Mouse (Mus musculus) cerebellum, adult 9-11 months (tissue): Measurements from ENCODE around the gene Rhebl1.

Experiments used
- DNase-seq: peaks from one replicate; pipeline ENCODE4 v3.0.0; 2022

The Rhebl1 gene

DNA sequence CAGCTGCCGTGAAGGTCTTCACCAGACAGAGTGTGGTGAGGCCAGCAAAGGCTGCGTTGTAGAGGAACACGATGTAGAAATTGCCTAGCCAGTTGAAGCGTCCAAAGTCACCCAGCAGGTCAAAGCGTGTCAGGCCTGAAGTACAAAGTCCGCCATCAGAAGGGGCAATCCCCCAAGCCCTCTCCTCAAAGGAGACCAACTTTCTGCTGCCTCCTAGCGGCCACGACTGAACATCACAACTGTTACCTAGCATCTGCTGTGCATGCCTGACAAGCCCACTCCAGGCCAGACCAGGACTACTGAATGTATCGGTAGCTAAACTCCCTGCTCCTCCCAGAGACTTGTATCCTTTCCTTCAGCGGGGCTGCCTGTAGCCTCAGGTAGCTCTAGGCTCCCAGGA is 10.4 kb upstream of the Rhebl1 start:
- DNase-seq = no peak

DNA sequence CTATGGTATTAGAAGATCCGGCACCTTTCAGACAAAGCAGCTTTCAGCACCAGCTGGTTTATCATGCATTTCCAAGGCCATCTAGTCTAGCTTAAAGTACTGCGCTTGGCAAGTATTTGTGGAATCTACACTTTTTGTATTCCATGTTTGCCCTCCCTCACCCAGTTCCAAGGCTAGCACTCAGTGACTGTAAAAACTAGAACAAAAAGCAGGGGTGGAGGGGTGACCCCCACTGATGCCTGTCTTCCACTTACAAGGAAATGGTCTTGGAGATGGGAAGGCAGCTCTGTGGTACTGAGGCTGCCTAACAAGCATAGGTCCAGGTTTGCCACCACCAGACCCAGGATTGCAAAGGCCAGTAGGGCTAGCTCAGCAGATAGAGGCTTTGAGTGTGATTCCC is 8.3 kb upstream of the Rhebl1 start:
- no peak for DNase-seq

DNA sequence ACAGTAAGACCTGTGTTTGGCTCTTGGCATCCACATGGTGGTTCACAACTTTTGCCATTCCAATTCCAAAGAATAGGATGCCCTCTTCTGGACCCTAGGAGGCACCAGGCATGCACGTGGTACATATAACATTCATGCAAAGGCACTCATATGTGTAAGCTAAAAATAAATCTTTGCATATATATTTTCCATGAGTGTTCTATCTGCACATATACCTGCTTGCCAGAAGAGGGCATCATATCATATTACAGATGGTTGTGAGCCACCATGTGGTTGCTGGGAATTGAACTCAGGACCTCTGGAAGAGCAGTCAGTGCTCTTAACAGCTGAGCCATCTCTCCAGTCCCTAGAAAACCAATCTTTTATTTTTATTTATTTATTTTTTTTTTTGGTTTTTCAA is 7.2 kb upstream of the Rhebl1 start:
- DNase-seq = no peak

DNA sequence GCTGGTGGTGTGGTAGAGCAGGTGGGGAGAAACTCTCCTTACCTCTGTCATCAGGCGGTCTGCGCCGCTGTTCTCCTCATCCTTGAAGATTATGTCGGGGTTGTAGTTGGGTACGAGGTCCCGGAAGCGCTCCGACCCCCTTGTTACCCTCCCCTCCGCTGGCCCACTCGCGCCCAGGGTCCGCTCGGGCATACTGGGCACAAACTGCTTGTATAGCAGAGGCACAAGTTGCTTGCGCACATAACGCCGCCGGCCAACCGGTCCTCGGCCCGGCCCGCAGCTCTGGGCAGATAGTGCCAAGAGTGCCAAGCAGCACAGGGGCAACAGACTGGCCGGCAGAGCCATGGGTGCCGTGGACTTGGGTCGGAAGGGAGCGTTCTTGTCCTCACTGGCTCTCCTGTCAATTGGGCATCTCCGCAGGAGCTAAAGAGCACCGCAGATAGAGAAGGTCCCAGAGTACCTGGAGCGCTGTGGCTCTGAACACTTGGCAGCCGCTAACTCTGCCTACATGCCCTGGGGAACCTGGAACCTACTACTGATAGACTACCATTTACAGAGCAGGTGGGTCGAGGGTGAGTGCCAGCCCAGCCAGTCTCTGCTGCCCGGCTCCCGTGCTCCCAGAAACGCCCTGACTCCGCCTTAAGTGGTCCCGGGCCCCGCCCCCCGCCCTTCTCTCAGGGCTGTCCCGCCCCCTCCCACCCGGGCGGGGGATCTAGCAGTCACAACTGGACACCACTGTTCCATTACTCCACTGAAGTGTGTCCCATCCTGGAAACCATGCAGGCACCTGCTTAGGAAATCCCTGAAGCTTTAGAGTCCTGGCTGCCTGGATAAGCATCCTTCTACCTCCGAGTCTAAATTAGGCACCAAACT is 3.8 kb upstream of the Rhebl1 start, which contains the start of gene Dhh:
TSS of gene Dhh (minus strand) at position 613 of the 873 bp plus-strand sequence.
- no peak for DNase-seq

DNA sequence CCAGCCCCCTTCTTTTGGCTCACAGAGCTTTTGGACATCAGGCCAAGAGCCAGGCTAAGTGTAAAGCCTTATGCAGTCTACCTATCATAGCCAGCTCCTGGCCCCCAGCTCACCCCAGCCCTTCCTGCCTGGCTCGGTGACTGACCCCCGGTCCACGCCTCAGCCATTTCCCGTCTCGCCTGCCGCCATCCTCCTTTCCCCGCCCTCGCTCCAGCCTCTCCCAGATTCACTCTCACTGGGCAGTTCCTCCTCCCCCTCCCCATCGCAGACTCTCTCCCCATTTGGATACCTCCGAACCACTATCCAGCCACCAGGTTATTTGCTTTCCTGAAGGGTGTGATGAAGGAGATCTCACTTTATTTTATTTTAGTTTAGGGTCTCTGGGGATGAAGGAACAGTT is 3.2 kb upstream of the Rhebl1 start:
- no peak for DNase-seq

DNA sequence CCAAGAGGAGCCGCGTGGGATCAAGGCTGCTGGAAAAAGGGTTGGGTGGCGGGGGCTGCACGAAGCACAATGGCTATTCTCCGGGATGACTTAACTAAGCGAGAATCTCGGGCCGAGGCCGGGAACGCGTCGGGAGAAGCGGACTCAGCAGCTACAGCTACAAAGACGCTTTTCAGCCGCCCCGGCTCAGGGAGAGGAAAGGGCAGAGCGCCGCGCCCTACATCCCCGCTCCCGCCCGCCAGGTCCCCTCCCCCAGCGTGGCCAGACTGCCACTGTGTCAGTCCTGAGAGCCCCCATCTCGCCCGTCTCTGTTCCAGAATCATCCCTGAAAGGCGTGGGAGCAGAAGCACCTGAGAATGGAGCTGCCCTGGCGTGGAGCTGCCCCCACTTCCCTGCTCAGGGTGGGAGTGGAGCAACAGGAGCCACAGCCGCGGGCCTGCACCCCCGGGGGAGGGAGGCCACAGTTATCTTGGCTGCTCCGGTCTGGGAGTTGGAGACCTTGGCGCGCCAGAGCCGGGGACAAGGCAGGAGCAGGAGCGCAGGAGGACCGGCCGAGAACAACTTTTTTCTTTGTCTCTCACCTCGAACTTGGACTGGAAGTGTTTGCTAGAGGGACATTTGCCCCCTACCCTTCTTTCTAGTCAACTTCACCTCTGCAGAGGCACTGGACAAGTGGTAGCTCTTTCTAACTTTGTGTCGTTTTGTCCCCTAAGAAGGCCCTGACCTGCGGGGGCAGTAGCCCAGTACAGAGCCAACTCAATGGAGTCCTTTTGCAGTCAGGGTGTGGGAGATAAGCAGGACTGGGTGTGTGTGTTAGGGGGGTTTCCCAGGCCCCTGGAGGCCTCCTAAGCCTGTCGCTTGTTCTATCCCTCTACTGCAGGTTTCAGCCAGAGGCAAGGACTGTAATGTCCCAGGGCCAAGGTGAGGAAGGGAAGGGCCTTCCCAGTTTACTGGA is 1.6 kb upstream of the Rhebl1 start:
- no peak for DNase-seq

DNA sequence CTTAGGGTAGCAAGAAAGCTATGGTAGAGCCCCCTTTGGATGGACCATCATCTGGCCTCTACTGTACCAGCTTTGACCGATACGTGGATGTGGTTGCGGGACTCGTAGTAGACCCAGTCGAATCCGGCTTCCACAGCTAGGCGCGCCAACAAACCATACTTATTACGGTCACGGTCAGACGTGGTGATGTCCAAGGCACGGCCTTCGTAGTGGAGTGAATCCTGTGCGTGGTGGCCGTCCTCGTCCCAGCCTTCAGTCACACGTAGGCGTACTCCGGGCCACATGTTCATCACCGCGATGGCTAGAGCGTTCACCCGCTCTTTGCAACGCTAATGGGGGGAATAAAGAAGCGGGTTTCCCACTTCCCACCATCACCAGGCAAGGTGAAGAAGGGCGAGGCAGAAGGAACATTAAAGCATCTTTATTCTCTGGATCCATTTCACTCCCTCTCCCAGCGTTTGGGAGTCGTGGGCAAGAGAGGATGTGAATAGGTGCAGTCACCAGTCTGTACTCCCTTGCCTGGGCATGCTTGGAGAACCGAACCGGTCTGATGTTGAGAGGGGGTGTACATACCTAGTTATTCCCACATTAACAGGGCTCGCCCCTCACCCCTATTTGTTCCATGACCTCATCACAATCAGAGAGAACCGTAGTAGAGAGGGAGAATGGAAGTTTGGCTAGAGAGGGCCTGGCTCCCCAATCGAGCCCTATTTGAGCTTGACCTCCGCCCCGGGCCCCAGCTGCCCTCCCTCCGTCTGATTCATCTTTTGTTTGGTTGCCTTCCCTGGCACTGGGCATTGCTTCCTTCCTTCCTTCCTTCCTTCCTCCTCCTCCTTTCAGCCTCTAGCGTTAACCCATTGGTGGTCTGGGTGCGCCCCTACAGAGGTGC is 650 bp upstream of the Rhebl1 start:
- no peak for DNase-seq

DNA sequence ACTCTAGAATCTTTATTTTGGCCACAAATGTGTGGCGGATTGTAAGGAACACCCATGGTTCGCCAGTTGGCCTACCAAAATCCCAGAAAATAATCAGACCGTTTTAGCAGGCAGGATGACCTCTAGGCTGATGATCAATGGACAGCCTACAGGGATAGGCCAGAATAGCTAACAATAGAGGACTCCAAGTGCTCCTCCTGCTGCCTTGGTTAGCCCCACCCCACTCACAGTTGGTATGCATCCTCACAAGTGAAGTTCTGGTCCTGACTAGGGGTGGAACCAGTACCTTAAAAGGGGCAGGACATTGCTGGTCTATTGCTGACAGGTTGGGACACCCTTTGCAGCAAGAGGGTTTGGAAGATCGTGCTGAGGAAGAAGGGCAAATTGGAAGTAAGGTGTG is 1.3 kb downstream of the Rhebl1 start:
- no peak for DNase-seq

DNA sequence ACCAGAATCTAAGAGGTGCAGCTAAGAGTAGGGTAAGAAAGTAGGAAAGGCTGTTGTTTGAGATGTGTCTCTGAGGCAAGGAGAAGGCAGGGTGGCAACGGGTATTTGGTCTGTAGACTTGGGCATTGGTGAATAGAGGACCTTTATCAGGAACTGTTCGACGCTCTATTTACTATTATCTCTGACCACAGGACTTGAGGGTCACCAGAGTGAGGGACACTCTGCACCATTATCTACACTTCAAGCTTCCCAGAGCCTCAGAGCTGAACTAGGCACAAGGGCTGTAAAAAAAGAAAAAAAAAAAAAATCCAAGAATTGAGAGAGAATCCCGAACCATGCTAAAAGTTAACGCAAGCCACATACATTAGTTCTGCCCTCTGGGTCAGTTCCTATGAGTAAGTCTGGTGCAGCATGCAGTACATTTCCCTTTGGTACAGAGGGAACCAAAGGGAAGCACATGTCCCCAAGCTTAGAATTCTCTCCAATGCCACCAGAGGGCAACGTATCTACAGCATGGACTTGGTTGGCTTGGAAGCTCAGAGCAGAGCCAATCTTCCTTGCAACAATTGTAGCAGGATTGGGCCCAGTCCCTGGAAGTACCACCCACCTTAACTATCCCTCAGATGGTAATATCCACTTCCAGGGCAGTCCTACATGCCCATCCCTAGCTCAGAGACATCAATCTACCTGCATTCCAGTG is 2.3 kb downstream of the Rhebl1 start:
- peak; percentile 81 for DNase-seq

DNA sequence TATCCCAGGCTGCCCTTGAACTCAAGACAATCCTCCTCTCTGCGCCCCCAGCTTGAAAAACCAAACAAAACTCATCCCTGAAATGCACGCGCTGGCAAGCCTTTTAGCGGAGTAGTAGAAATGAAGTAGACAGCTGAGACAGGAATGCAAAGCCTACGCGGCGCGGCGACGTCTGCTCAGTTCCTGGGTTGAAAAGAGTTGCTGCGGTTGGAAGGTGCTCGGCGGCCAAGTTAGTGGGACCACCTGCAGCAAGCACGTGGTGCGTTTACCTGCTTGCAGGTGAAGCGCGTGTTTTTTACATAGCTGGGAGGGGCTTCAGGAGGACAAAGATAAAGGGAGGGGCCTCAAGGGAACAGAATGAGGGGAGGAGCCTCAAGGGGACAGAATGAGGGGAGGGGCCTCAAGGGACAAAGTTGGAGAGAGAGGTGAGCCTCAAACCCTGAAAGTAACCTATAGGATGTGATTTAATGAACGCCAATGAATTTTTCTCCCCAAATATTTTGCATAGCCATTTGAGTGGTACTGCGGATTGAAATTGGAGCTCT is 3.1 kb downstream of the Rhebl1 start:
- DNase-seq = no peak

DNA sequence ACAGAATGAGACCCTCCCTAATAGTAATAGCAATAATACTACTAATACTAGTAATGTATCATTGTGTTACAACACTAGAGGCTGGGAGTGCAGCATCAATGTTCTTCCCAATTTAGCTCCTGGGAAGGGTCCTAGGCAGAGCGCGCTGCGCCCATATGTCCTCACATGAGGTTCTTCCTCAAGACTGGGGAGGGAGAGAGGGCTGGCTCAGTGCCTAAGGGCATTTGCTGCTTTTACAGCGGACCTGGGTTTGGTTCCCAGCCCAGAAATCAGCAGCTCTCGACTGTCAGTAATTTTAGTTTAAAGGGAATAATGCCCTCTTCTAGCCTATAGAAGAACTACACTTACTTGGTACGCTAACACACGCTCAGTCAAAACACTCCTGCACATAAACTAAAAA is 6.8 kb downstream of the Rhebl1 start:
- DNase-seq = no peak

DNA sequence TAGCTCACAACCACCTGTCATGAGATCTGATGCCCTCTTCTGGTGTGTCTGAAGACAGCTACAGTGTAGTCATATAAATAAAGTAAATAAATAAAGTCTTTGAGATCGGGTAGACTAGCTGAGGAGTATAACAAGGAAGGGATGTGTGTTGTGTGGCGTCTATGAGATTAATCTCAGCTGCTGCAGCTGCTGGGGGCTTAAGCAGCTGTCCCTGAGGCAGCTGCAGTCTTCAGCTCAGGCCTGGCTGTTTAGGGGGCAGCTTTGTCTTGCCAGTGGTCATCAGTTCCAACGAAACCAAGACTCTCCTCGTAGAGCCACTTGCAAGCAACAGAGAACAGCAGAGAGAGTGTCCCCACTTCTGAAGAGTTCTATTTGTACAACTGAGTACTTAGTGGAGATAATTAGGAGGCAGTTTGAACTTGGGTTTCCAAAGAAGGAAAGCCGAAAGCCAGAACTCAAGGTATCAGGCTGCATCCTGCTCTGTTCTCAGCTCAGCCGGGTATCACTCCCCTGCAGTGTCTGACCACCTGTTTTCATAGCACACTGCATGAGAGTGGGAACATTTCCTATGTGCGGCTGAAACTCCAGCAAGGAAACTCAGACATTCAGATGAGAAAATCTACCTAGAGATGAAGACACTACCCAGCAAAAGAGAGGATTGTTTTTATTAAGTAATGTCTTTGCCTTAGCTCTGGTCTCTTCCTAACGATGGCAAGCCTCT is 7.5 kb downstream of the Rhebl1 start:
- no peak for DNase-seq

DNA sequence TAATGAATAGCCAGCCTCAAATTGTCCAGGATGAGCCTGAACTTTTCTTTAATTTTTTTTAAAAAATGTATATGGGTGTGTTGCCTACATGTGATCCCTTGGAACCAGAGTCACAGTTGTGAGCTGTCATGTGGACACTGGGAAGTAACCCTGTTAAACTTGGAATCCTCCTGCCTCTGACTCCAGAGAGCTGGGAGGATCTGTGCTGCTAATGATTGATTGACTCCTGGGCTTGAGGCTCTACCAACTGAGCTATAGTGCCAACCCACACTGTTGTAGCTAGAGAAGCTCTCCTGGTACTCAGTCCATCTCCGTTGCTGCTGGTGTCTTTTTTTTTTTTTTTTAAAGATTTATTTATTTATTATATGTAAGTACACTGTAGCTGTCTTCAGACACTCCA is 10.2 kb downstream of the Rhebl1 start:
- DNase-seq = no peak

DNA sequence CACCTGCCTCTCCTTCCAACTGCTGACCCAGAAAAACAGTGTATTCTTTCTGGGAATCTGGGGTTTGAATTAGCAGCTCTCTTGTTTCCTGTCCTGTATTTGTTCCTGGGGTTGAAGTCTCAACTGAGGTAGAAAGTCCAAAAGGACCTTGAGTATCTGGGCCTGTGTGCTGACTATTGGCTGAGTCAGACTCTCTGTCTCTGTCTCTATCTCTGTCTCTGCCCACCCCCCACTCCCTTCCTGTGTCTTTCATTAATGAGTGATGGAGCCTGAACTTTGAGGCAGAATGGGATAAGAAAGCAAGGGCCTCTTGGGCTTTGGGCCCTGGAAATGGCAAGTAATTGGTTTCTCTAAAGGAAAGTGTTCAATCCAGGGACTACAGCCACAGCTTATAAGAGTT is 10.7 kb downstream of the Rhebl1 start:
- no peak for DNase-seq

DNA sequence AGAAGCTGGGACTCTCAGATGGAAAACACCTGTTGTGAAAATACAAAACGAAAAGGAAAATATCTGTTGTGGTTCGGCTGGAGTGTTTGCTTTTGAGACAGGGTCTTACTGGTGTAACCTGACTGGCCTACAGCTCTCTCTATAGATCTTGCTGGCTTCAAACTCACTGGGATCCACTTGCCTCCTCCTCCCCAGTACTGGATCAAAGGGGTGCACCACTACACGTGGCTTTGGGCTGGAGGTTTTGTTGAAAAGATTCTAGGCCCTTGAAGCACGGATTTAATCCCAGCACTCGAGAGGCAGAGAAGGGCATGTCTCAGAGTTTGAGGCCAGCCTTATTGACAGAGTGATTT is 12.7 kb downstream of the Rhebl1 start:
- no peak for DNase-seq

DNA sequence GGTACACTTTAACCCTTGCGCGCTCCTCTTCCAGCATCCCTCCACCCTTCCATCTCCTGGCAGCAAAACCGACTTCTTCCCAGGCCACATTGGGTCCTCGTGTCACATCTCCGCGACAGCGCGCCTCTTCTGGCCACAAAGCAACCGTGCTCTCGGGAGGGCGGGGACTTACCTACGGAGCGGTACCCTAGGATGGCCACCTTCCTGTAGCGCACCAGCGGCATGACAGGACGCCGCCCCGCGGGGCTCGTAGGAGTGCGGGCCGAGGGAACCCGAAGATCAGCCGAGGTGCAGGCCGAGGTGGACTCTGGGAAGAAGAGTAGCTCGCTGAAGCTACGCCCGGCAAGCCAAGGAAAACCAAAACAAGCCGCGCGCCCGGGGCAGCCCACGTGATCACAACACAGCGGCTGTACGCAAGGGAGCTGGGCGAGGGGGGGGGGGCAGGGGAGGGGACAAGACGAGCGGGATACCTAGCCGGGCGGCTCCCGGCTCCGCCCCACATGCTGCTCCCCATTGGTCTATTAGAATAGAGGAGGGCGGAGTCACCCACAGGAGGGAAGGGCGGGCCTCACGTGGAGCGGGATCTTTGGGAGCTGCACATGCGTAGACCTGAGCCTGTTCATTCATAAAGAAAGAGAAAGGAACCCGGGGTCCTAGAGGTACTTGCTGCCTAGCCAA is 13.2 kb downstream of the Rhebl1 start:
- DNase-seq = peak; percentile 98

DNA sequence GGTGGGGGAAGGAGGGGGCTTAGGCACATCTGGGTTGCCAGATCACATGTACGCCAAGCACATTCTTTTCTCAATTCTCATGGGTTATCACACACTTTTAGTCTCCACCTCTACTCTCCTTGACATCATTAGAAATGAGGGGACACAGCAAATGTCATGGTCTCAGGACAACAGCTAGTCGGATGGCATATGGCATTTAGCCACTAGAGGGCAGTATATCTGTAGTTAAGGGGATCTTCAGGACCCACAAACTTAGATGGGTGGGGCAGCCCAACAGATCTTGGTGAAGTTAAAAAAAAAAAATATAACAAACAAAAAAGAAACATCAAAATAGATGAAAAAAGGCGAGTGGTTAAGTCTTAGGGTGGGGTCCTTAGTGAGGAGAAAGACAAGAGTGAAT is 17.0 kb downstream of the Rhebl1 start:
- peak; percentile 73 for DNase-seq

DNA sequence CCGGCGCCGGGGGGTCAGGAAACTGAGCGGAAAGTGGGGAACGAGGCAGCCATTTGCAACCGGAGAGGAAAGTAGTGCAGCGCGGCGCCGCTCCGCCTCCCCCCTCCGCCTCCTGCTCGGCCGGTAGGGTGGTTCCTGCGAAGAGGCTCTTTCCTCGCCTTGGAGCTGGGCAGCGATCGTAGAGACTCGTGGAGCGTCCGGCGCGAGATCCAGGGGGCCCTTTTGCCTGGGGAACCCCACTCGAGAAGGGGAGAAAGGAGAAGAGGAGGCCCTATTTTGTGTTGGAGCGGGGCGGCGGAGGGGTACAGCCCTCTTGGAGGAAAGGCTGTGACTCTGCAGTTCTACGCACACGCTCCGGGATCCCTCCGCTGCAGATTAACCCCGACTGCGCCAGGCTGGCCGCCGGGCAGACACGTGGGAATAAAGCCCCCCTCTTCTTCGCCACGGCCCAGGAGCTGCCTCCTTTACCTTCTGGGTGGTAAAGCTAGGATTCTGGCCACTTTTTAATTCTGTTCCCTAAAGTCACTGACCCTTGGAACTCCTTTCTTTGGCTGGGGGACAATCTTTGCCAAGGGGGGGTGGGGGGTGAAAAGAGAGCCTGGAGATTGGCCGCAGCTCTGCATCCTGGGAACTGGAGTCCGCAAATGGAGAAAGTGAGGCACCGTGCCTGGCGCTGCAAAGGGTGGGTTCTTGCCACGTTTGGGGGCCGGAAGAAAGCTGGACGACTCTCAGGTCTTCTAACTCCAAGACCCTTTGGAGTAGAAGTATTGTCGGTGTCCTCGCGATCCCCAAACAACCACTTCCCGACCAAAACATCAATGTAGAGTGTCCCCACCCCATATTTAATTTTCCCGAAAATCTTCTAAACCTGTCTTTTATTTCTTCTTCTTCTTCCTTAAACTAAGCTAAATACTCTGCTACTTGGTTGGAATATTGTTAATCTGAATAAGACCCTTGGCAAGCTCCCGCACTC is 22.1 kb downstream of the Rhebl1 start:
- DNase-seq = peak; percentile 94
